Mouse (Mus musculus): ENCODE data around the gene Iqcj.

GRCm38 (mm10) chr3:67852397-67852796 lies 39.6 kb upstream of the Iqcj start:
- TF ChIP-seq POLR2A (IDR thresholded peaks at IDR 0.05; ENCODE audit: insufficient read length, low read depth) (no peak), USF1 (IDR thresholded peaks at IDR 0.05; ENCODE audit: low read depth) (no peak), MYOD1 (IDR thresholded peaks at IDR 0.05; ENCODE audit: control insufficient read depth in 1 of 3, insufficient read length in 2 of 3, low read depth in 2 of 3) (no peak), TCF12 (IDR thresholded peaks at IDR 0.05; ENCODE audit: insufficient read depth, poor library complexity, severe bottlenecking) (no peak), MAX (IDR thresholded peaks at IDR 0.05; ENCODE audit: low read depth) (no peak), SRF (IDR thresholded peaks at IDR 0.05; ENCODE audit: control insufficient read depth, insufficient read length, low read depth) (no peak), POLR2AphosphoS2 (IDR thresholded peaks at IDR 0.05; ENCODE audit: insufficient read length, low read depth) (no peak), E2F4 (IDR thresholded peaks at IDR 0.05; ENCODE audit: insufficient read depth) (no peak)

Measured in myocyte (in vitro differentiated cells).